Mouse (Mus musculus) kidney, embryonic 15.5 days (tissue): ENCODE measurements at regions not wholly inside any gene's neighbourhood (a gene's known extent, or its start where the extent isn't known, plus 50 kb on each side); places are given as distances from the start of the nearest gene placed in this dataset.
A peak's percentile ranks its signal among the peaks of the same experiment; 100 is the strongest.
"Not testable (repeated sequence)": the region's sequence is repeated elsewhere in the genome, so short reads cannot be mapped to it uniquely, and the experiment has no call there.

Source experiments
- ATAC-seq: fragments of 200-750 bp; cut with Nextera tagmentation; replicated peaks from 2 replicates; pipeline ENCODE4 v1.8.0; 2017; ENCODE audit warnings: moderate TSS enrichment; ENCODE audit not compliant: low FRiP score
- H3K27ac ChIP-seq: fragments of 300-500 bp; sonication (generic); 2 replicates; pipeline ENCODE4 v1.5.1; 2015; ENCODE audit warnings: mild to moderate bottlenecking, inconsistent platforms
- H3K27me3 ChIP-seq: fragments of 300-500 bp; sonication (generic); 2 replicates; pipeline ENCODE4 v1.6.1; 2015; ENCODE audit warnings: inconsistent platforms
- H3K36me3 ChIP-seq: fragments of 300-500 bp; sonication (generic); 2 replicates; pipeline ENCODE4 v1.6.1; 2015; ENCODE audit warnings: inconsistent platforms
- H3K4me1 ChIP-seq: fragments of 300-500 bp; sonication (generic); 2 replicates; pipeline ENCODE4 v1.6.1; 2015; ENCODE audit warnings: inconsistent platforms
- H3K4me2 ChIP-seq: fragments of 300-500 bp; sonication (generic); 2 replicates; pipeline ENCODE4 v1.6.1; 2015; ENCODE audit warnings: moderate library complexity, mild to moderate bottlenecking, inconsistent platforms
- H3K4me3 ChIP-seq: fragments of 300-500 bp; sonication (generic); replicated peaks from 2 replicates; pipeline ENCODE4 v1.5.1; 2015; ENCODE audit warnings: mild to moderate bottlenecking, inconsistent platforms
- H3K9ac ChIP-seq: fragments of 300-500 bp; sonication (generic); 2 replicates; pipeline ENCODE4 v1.6.1; 2015; ENCODE audit warnings: mild to moderate bottlenecking, inconsistent platforms
- H3K9me3 ChIP-seq: fragments of 300-500 bp; sonication (generic); replicated peaks from 2 replicates; pipeline ENCODE4 v1.6.1; 2016; ENCODE audit warnings: inconsistent platforms
- WGBS: fragments of 180-500 bp; shearing (Covaris S2); methylation state at CpG from one replicate; pipeline ENCODE4 v1.1.7; 2015; ENCODE audit warnings: mixed read lengths; 5-methylcytosine and 5-hydroxymethylcytosine counted together

- Histone ChIP-seq H3K9ac (no peak overlapping the region), H3K36me3 (no peaks in the 10 kb centered on the region), H3K4me1 (peaks cover 56% of the 10 kb centered on the region), H3K4me3 (no peak overlapping the region), H3K27ac (no peak overlapping the region), H3K4me2 (no peak overlapping the region), H3K9me3 (no peaks in the 10 kb centered on the region), H3K27me3 (no peaks in the 10 kb centered on the region)
- no peak for ATAC-seq
- WGBS = 59% methylated on average over 6 of the region's 6 CpGs
Observed at GRCm38 (mm10) chr5:148798541-148798940, 130.6 kb downstream of the Katnal1 start.

GRCm38 (mm10) chr5:148796072-148796471 lies 133.0 kb downstream of the Katnal1 start:
- no peak overlapping the region for H3K27ac ChIP-seq
- H3K27me3 ChIP-seq = 0 out of 2 replicates have a peak, but pooled peaks cover 3% of the 10 kb centered on the region
- H3K9ac ChIP-seq = no peak overlapping the region
- H3K4me1 ChIP-seq = peaks cover 67% of the 10 kb centered on the region
- H3K4me2 ChIP-seq = no peak overlapping the region
- no peaks in the 10 kb centered on the region for H3K36me3 ChIP-seq
- 16% methylated on average over 4 of the region's 4 CpGs for WGBS
- ATAC-seq = no peak
- H3K9me3 ChIP-seq = no peaks in the 10 kb centered on the region
- H3K4me3 ChIP-seq = no peak overlapping the region

GRCm38 (mm10) chr5:148794465-148794864 lies 134.7 kb downstream of the Katnal1 start:
- Histone ChIP-seq H3K27ac (no peak overlapping the region), H3K4me1 (peaks cover 73% of the 10 kb centered on the region), H3K4me3 (no peak overlapping the region), H3K27me3 (0 out of 2 replicates have a peak, but pooled peaks cover 3% of the 10 kb centered on the region), H3K9ac (no peak overlapping the region), H3K9me3 (no peaks in the 10 kb centered on the region), H3K4me2 (no peak overlapping the region), H3K36me3 (no peaks in the 10 kb centered on the region)
- 34% methylated on average over 15 of the region's 15 CpGs for WGBS
- ATAC-seq = no peak; the same call in 1 of the 2 replicates

- ATAC-seq = no peak
- H3K36me3 ChIP-seq = no peaks in the 10 kb centered on the region
- H3K4me2 ChIP-seq = peak overlapping the region; percentile 45
- 0 out of 2 replicates have a peak, but pooled peaks cover 3% of the 10 kb centered on the region for H3K27me3 ChIP-seq
- no peaks in the 10 kb centered on the region for H3K9me3 ChIP-seq
- no peak overlapping the region for H3K4me3 ChIP-seq
- H3K4me1 ChIP-seq = peaks cover 77% of the 10 kb centered on the region
- no peak overlapping the region for H3K9ac ChIP-seq
- H3K27ac ChIP-seq = no peak overlapping the region
- 10% methylated on average over 14 of the region's 14 CpGs for WGBS
Observed at GRCm38 (mm10) chr5:148792736-148793440, 136.2 kb downstream of the Katnal1 start.

GRCm38 (mm10) chr5:148791651-148792050 lies 137.5 kb downstream of the Katnal1 start:
- Histone ChIP-seq H3K4me2 (no peak overlapping the region), H3K4me1 (peaks cover 76% of the 10 kb centered on the region)

GRCm38 (mm10) chr5:148790343-148790742 lies 138.8 kb downstream of the Katnal1 start:
- H3K27ac ChIP-seq, H3K4me2 ChIP-seq, ATAC-seq, H3K9me3 ChIP-seq, H3K27me3 ChIP-seq, H3K9ac ChIP-seq, H3K4me3 ChIP-seq, H3K36me3 ChIP-seq: not testable (repeated sequence)
- WGBS = 70% methylated on average over 6 of the region's 6 CpGs
- H3K4me1 ChIP-seq = peaks cover 63% of the 10 kb centered on the region

More at GRCm38 (mm10) chr5:148791651-148792050, 137.5 kb downstream of the Katnal1 start:
- 67% methylated on average over 6 of the region's 6 CpGs for WGBS
- Histone ChIP-seq H3K27ac (no peak overlapping the region), H3K27me3 (0 out of 2 replicates have a peak, but pooled peaks cover 3% of the 10 kb centered on the region), H3K4me3 (no peak overlapping the region), H3K9me3 (no peaks in the 10 kb centered on the region), H3K9ac (no peak overlapping the region), H3K36me3 (no peaks in the 10 kb centered on the region)
- no peak for ATAC-seq

GRCm38 (mm10) chr5:148789823-148790222 lies 139.3 kb downstream of the Katnal1 start:
- Histone ChIP-seq H3K27ac (peak overlapping the region; percentile 85), H3K4me2 (no peak overlapping the region), H3K4me1 (peaks cover 59% of the 10 kb centered on the region), H3K4me3 (no peak overlapping the region), H3K36me3 (no peaks in the 10 kb centered on the region), H3K9ac (no peak overlapping the region), H3K9me3 (no peaks in the 10 kb centered on the region), H3K27me3 (0 out of 2 replicates have a peak, but pooled peaks cover 3% of the 10 kb centered on the region)
- WGBS = 62% methylated on average over 5 of the region's 5 CpGs
- 0 out of 2 replicates have a peak, but pooled peaks have one; percentile 7 for ATAC-seq

GRCm38 (mm10) chr5:148789147-148789566 lies 140.0 kb downstream of the Katnal1 start:
- peak overlapping the region; percentile 85 for H3K27ac ChIP-seq
- ATAC-seq = peak; percentile 81
- WGBS = 24% methylated on average over 6 of the region's 6 CpGs
- no peaks in the 10 kb centered on the region for H3K36me3 ChIP-seq
- 0 out of 2 replicates have a peak, but pooled peaks cover 3% of the 10 kb centered on the region for H3K27me3 ChIP-seq
- no peak overlapping the region for H3K9ac ChIP-seq
- no peak overlapping the region for H3K4me3 ChIP-seq
- H3K9me3 ChIP-seq = no peaks in the 10 kb centered on the region
- no peak overlapping the region; the same call in 1 of the 2 replicates for H3K4me2 ChIP-seq
- peaks cover 53% of the 10 kb centered on the region for H3K4me1 ChIP-seq

- H3K27ac ChIP-seq = peak overlapping the region; percentile 85
- H3K27me3 ChIP-seq = 0 out of 2 replicates have a peak, but pooled peaks cover 3% of the 10 kb centered on the region
- peaks cover 53% of the 10 kb centered on the region for H3K4me1 ChIP-seq
- H3K9me3 ChIP-seq = no peaks in the 10 kb centered on the region
- H3K4me2 ChIP-seq = no peak overlapping the region
- H3K4me3 ChIP-seq = no peak overlapping the region
- H3K36me3 ChIP-seq = no peaks in the 10 kb centered on the region
- H3K9ac ChIP-seq = no peak overlapping the region
- 47% methylated on average over 8 of the region's 8 CpGs for WGBS
- ATAC-seq = peak; percentile 70
Observed at GRCm38 (mm10) chr5:148788690-148789089, 140.4 kb downstream of the Katnal1 start.

GRCm38 (mm10) chr5:148787270-148787669 lies 141.8 kb downstream of the Katnal1 start:
- peak; percentile 30 for ATAC-seq
- Histone ChIP-seq H3K9me3 (no peaks in the 10 kb centered on the region), H3K27ac (peak overlapping the region; percentile 85; the same call in 1 of the 2 replicates)

GRCm38 (mm10) chr5:148781076-148781475 lies 148.0 kb downstream of the Katnal1 start:
- not testable (repeated sequence) for H3K36me3 ChIP-seq, H3K4me2 ChIP-seq, ATAC-seq, H3K27ac ChIP-seq, H3K4me3 ChIP-seq, H3K9ac ChIP-seq, H3K9me3 ChIP-seq, H3K4me1 ChIP-seq, H3K27me3 ChIP-seq
- 53% methylated on average over 6 of the region's 6 CpGs for WGBS

More at GRCm38 (mm10) chr5:148787270-148787669, 141.8 kb downstream of the Katnal1 start:
- Histone ChIP-seq H3K4me2 (no peak overlapping the region), H3K4me1 (peaks cover 46% of the 10 kb centered on the region), H3K36me3 (no peaks in the 10 kb centered on the region), H3K9ac (no peak overlapping the region), H3K27me3 (0 out of 2 replicates have a peak, but pooled peaks cover under 1% of the 10 kb centered on the region), H3K4me3 (no peak overlapping the region)
- 24% methylated on average over 8 of the region's 8 CpGs for WGBS

GRCm38 (mm10) chr5:148776796-148777659 lies 152.1 kb downstream of the Katnal1 start:
- H3K4me3 ChIP-seq = no peak overlapping the region
- no peaks in the 10 kb centered on the region for H3K9me3 ChIP-seq
- no peak overlapping the region for H3K27ac ChIP-seq
- H3K9ac ChIP-seq = no peak overlapping the region
- 75% methylated on average over 20 of the region's 20 CpGs for WGBS
- H3K4me2 ChIP-seq = no peak overlapping the region
- no peak for ATAC-seq
- H3K27me3 ChIP-seq = no peaks in the 10 kb centered on the region
- H3K4me1 ChIP-seq = 0 out of 2 replicates have a peak, but pooled peaks cover 5% of the 10 kb centered on the region
- no peaks in the 10 kb centered on the region for H3K36me3 ChIP-seq
